Mouse (Mus musculus): ENCODE data around the gene Mrm3.

The Mrm3 gene

DNA sequence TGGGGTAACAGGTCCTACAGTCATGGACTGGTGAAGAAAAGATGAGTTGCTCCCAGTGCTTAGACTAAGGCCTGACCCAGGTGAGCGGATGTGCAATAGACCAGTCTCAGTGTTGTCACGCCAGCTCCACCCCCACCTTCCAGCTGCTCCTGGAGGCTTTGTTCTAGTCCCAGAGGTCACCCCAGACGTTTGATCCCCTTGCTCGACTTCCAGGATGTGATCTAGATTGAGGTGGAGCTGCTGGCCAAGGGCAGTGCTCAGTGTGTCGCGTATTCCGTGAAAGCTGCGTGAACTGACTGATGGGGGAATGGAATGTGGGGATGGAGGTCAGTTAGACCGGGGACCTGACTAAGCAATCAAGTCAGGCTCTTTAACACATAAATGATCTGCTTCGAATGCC, 43.8 kb downstream of the Mrm3 start:
- DNase-seq (ENCODE audit: low read depth, low spot score), result no peak

DNA sequence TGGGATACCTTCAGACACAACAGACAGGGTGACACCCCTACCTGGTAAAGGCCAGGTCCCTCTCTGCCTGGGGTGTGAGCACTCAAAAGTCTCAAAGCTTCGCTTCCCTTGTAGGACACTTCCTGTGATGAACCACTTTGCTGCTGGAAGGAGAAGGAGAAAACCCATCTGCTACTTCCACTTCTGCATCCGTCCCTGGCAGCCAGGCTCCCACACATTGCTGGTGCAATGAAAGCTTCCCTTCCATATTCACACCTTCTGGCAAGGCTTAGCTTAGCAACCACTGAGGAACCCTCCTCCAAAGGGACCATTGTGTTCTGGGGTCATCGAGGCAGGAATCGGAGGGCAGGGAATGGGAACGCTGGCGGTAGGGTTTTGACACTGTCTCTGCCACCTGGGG, 45.1 kb downstream of the Mrm3 start:
- peak; percentile 71 for DNase-seq (ENCODE audit: low read depth, low spot score)

DNA sequence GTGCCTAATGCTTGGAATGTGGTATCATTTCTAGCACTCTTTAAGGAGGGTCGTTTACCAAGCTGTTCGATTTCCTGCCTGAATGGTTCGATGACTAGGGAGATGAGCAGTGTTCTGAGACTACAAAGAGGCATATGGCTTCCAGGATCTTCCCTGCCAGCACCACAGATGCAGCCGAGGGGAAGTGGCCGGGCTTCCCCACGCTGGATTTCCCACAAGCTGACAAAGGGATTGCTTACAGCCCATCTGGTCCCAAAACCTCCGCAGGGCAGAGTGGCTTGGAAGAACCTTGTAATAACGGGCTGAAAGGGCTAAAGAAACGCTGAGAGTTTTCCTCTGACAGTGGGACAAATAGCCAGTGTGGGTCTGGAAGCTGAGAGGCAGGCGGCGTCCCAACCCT, 46.9 kb downstream of the Mrm3 start:
- peak; percentile 95 for DNase-seq (ENCODE audit: low read depth, low spot score)

DNA sequence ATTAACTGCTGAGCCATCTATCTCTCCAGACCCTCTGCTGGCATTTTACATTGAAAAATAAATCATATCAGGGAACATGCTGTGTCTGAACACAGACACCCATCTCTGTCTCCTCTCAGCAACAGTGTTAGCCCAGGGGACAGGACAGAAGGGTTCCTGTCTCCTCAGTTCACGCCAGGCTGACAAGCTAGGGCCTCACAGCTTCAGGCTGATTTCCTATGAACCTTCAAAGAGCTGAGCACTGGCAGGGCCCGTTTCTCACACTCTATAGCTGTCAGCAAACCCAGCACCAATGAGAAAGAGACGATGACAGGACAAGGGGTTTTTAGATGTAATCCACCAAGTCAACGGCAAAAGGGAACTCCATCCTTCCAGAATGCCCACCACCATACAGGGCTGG, 48.4 kb downstream of the Mrm3 start:
- no peak for DNase-seq (ENCODE audit: low read depth, low spot score)

DNA sequence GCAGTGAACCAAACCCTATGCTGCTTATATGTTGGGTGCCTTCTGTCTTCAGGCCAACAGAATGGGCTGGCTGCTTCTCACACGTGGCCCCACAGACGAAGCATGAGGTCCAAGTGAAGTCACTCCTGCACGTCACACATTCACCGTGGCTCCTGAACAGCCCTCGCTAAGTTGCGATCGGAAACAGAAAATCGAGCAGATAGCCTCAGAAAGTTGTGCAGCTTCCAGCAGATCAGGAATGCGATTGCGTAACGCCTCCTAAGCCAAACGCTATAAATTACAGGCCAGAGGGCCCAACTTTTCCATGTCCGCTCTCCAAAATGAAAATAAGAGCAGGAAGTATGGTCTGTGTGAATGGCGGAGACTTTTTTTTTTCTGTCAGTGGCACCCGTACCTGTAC, 48.9 kb downstream of the Mrm3 start:
- no peak for DNase-seq (ENCODE audit: low read depth, low spot score)

DNA sequence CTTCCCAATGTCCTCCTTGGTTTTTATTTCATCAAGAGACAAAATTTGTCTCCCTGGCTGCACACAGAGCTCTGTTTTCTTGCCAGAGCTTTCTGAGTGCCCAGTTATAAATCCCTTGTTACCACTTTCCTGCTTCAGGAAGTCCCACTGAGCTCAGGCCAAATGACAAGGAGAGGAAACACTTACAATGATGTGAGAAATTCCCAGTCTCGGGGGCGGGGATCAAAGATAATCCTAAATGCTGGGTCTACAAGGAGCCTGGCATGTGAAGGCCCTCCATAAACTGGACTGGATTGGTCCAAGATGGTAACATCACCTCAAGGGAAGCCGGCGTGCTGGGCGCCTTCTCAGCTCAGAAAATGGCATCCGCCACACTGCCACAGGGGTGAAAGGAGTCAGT, 49.3 kb downstream of the Mrm3 start:
- no peak for DNase-seq (ENCODE audit: low read depth, low spot score)

DNA sequence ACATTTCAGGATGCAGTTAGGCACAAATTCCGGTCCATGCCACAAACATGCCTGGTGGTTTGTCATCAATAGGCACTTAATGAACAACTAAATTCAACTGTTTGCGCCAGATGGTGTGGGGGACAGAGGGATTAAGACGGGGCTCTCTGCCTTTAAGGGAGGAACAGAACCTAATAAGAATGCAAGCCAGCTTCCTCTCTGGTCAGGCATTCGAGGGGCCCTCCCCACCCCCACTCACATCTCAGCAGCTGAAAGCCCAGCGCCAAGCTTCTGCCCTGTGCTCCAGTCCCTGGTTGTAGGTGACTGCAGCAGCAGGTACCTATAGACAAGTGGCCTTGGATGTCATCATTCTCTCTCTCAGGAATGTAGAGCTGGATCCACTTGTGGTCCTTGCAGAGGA, 50.6 kb downstream of the Mrm3 start:
- no peak for DNase-seq (ENCODE audit: low read depth, low spot score)

DNA sequence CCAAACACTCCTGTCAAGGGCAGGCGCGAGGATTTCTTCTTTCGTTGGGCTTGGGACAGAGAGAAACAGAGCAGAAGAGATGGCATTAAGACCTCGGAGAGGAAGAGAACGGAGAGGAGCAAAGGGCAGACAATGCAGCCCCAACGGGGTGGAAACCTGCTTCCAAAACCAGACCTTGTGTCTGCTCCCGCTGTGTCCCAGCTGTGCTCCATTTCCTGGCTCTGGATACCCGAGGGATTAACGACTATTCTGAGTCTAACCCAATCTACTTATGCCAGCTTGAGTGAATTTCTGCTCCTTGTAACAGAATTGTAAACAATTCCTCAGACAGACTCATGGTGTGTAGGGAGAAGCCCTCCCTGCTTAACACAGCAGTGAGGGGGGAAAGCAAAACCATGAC, 51.3 kb downstream of the Mrm3 start:
- DNase-seq (ENCODE audit: low read depth, low spot score), result peak; percentile 42

DNA sequence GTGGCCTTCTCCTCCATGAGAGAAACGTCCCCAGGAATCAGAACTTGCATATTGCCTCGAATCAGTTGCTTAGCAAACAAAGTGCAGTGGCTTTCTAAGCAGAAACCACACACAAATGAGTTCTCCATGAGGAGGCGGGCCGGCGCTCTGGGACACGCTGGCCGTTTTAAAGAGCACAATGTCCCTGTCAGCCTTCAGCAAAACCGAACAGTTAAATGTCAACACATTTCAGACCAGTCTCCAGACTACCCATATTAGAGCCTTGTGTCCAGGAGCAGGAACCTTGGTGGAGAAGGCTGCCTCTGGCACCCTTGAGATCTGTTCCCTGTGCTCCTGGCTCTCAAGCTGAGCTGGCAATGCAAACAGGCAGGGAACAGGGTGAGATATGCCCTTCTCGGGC, 53.7 kb downstream of the Mrm3 start:
- DNase-seq (ENCODE audit: low read depth, low spot score), result no peak

DNA sequence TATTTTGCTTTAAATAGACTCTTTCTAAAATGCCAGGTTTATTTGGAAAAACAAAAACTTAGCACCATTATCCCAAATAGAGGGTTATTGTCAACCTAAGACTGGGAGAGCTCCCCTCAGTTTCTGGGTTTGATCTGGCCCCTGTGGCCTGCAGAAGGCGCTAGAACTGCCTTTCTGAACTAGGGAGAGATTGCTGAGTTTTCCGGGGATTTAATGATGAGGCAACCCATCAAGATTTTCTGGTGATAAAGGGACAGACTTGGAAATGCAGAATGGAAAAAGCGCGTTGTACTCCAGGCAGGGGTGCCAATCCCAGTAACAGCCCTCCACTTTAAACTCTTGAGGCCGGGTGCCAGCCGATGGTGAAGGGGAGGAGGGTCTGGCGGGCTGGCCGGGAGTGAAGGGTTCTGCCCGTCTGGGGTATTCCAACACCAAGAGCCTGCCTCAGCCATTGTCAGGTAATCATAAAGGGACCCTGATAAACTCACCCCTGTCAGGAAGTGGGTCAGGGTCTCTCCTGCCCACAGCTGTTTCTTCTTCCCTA, 55.0 kb downstream of the Mrm3 start:
- no peak for DNase-seq (ENCODE audit: low read depth, low spot score)
